Mouse (Mus musculus): Measurements from ENCODE around the gene Olfr872.
"Not testable (repeated sequence)": the region's sequence is repeated elsewhere in the genome, so short reads cannot be mapped to it uniquely, and the experiment has no call there.

The Olfr872 gene

GRCm38 (mm10) chr9:20236819-20237218 is at the start of gene Olfr872:
Gene Olfr872, plus strand, starts transcription at chr9:20237119.
- no peak for DNase-seq (ENCODE audit: extremely low read depth, low read depth, low spot score)

GRCm38 (mm10) chr9:20202131-20202530 is 34.8 kb upstream of the Olfr872 start:
- DNase-seq (ENCODE audit: extremely low read depth, low read depth, low spot score), result no peak

- not testable (repeated sequence) for DNase-seq (ENCODE audit: extremely low read depth, low read depth, low spot score)
Observed at GRCm38 (mm10) chr9:20203413-20203984, 33.4 kb upstream of the Olfr872 start.

GRCm38 (mm10) chr9:20210812-20211211 is 26.1 kb upstream of the Olfr872 start:
- DNase-seq (ENCODE audit: extremely low read depth, low read depth, low spot score), result no peak

DNA sequence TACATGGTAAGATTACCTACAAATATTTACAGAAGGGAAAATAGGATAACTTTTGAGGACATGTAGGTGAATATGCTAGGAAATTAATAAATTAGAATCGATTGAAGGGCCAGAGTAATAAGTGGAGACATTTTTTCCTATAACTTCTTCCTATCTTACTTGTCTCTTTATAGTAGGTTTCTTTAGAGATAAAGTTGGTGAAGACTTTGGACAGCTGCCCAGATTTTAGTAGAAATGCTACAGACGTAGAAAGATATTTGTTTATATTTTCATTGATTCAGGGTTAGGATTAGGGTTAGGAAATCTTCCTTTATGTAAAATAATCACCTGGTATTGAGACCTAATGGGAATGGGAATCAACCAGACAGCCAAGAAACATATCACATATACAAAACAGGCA is 25.4 kb upstream of the Olfr872 start:
- DNase-seq (ENCODE audit: extremely low read depth, low read depth, low spot score), result no peak

- no peak for DNase-seq (ENCODE audit: extremely low read depth, low read depth, low spot score)
Observed at GRCm38 (mm10) chr9:20211907-20212306, 25.0 kb upstream of the Olfr872 start, which contains the start of gene Olfr871. Gene Olfr871, plus strand, starts transcription at chr9:20212207.

GRCm38 (mm10) chr9:20237378-20237777 is 459 bp downstream of the Olfr872 start:
- no peak for DNase-seq (ENCODE audit: extremely low read depth, low read depth, low spot score)

- no peak for DNase-seq (ENCODE audit: extremely low read depth, low read depth, low spot score)
Observed at GRCm38 (mm10) chr9:20282051-20282450, 45.1 kb downstream of the Olfr872 start, which contains the start of gene Olfr39. Gene Olfr39, plus strand, starts transcription at chr9:20282351.

DNA sequence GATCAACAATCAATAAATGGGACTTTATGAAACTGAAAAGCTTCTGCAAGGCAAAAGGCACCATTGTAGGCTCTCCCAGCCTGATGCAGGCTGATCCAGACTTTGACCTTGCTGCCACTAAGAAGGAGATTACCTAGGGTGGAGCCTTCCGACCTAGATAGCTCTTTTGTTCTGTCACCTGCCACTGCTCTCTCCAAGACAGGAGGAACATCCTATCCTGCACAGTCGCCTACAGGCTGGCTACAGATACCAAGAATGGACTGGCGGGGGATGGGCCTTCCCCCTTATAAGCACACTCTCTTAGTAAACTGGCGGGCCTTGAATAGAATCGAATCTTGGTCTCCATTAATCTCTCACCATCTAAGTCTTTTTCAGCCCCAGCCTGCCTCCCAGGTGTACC is 58.6 kb downstream of the Olfr872 start:
- not testable (repeated sequence) for DNase-seq (ENCODE audit: extremely low read depth, low read depth, low spot score)

DNA sequence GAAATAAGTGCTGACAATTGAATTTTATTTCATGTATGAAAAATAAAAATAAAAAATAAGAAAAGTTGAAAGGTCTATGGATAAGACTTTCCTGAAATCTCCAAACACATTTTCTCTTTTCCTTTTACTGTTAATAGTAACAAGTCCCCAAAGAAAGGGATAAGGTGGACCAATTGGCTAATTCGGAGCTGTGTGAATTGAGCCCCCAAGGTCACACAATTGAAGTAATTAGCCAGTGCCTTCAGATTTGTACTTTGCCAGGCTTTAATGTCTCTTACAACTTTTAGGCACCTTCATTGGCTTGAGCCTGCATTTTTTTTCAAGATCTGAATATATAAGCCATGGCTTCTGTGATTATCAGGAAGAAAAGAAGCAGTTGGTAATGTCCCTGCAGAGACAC is 61.3 kb downstream of the Olfr872 start, which contains the start of gene Olfr873:
TSS of gene Olfr873 (plus strand) at position 301 of the 400 bp plus-strand sequence.
- DNase-seq (ENCODE audit: extremely low read depth, low read depth, low spot score), result no peak
